Mouse (Mus musculus) E14TG2a.4 (cell line): ENCODE measurements around the gene Vps13d.

Experiments used
- H3K27me3 ChIP-seq: 2 replicates; pipeline ENCODE4 v1.6.1; 2014; ENCODE audit warnings: low read length, control low read depth; ENCODE audit not compliant: insufficient read depth
- H3K36me3 ChIP-seq: 2 replicates; pipeline ENCODE4 v1.6.1; 2014; ENCODE audit warnings: low read length, control low read depth; ENCODE audit not compliant: insufficient read depth
- H3K4me1 ChIP-seq: replicated peaks from 2 replicates; pipeline ENCODE4 v1.6.1; 2014; ENCODE audit warnings: low read depth, low read length, control low read depth
- H3K4me3 ChIP-seq: replicated peaks from 2 replicates; pipeline ENCODE4 v1.5.1; 2014; ENCODE audit warnings: mild to moderate bottlenecking, low read length
- H3K9me3 ChIP-seq: 2 replicates; pipeline ENCODE4 v1.6.1; 2014; ENCODE audit warnings: low read length, control low read depth
- CTCF ChIP-seq: conservative IDR thresholded peaks from 2 replicates; pipeline ENCODE4 v1.5.1; 2014; ENCODE audit warnings: low read length
- NANOG ChIP-seq: IDR thresholded peaks from 2 replicates; pipeline ENCODE4 v1.6.1; 2014; ENCODE audit warnings: borderline replicate concordance, low read length, mixed read lengths
- POU5F1 ChIP-seq: IDR thresholded peaks from 2 replicates; pipeline ENCODE4 v1.6.1; 2014; ENCODE audit warnings: low read length, borderline replicate concordance

The Vps13d gene

DNA sequence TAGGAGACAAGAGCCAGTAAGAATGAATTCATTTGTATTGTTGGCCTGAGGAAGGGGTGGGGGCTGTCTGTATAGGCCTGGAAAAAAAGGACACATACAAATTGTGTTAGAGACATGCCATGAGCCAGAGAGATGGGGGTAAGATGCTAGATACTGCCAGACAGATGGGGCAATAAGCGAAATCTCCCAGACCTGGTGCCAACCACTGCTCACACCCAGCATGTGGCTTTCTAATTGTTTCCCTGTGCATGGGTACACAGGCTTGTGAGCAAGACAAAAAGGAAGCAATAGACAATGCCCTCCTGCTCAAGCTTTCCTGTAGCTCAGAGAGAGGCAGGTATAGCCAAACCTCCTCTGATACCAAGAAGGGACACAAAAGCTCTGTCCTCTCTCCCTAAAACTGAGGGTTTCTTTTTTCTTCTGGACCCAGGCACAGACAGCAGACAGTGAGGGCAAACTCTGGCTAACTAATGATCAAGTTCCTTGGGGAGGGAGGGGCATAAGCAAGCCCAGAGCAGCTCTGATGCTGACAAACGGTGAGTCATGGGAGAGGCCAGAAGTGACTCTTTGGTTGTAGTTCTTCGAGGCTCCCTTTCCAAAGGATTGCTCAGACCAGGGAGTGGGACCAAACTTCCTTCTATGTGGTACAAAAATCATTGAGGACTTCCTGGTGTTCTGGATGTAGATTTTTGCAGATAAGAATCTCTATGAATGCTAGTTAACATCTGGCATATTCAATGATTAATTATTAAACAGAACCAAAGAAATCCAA, 196.7 kb downstream of the Vps13d start:
- H3K27me3 ChIP-seq: no peaks in the 10 kb centered on the region
- H3K4me3 ChIP-seq: no peak overlapping the region
- TF ChIP-seq NANOG (no peak), CTCF (no peak), POU5F1 (no peak)
- H3K9me3 ChIP-seq: no peaks in the 10 kb centered on the region
- H3K36me3 ChIP-seq: 0 out of 2 replicates have a peak, but pooled peaks cover 3% of the 10 kb centered on the region
- peaks cover 64% of the 10 kb centered on the region for H3K4me1 ChIP-seq

DNA sequence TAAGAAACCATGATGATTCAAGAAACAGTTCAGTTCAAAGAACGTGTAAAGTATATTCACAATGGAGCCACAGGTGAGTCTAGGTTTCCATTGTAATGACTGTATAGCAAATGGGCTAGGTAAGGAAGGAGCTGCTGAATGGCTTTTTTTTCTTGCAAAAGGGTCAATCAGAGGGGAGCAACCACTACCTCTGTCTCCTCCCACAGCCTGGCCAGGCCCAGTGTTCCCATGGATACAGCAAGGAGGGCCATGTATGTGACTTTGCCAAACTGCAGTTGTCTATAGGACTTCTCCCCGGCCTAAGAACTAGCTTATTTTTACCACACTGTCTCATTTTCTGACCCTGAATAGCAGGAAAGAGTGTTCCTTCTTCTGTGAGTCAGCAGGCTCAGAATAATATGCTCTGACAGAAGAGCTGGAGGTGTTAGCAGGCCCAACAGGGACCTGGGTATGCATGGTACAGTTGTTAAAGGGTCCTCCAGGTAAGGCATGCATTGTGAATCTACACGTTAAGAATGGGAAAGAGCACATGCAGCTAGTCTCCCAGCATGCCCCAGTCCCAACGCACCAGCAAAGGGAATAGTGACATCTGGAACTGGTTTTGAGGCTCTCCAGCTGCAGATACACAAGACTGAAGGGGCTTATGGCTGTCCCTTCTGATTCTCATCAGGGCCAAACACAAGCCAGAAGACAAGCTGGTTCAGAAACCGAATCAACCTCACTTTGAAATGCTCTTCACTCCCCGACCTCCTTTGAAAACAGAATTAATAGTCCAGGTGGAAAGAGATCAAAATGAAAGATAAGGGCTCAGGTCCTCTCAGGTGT, 197.6 kb downstream of the Vps13d start:
- no peaks in the 10 kb centered on the region for H3K27me3 ChIP-seq
- TF ChIP-seq NANOG (no peak), CTCF (no peak), POU5F1 (no peak)
- no peak overlapping the region for H3K4me3 ChIP-seq
- H3K36me3 ChIP-seq: 0 out of 2 replicates have a peak, but pooled peaks cover 3% of the 10 kb centered on the region
- no peaks in the 10 kb centered on the region for H3K9me3 ChIP-seq
- peaks cover 73% of the 10 kb centered on the region for H3K4me1 ChIP-seq

DNA sequence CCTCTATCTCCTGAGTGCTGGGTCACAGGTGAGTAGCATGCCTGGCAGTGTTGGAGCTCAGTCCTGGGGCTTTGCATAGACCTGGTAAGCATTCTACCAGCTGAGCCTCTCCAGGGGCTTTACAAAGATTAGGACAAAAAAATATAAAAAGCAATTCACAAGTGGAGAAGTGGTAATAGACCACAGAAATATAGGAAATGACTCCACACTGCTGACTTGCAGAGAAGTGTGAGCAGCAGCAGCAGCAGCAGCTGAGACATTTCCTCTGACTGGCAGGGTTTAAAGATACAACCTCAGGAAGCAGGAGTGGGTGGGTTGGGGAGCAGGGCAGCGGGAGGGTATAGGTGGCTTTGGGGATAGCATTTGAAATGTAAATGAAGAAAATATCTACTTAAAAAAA, 199.0 kb downstream of the Vps13d start:
- TF ChIP-seq POU5F1 (no peak), CTCF (no peak), NANOG (no peak)
- H3K27me3 ChIP-seq: no peaks in the 10 kb centered on the region
- peaks cover 76% of the 10 kb centered on the region for H3K4me1 ChIP-seq
- H3K9me3 ChIP-seq: no peaks in the 10 kb centered on the region
- H3K4me3 ChIP-seq: no peak overlapping the region
- 0 out of 2 replicates have a peak, but pooled peaks cover 3% of the 10 kb centered on the region for H3K36me3 ChIP-seq

DNA sequence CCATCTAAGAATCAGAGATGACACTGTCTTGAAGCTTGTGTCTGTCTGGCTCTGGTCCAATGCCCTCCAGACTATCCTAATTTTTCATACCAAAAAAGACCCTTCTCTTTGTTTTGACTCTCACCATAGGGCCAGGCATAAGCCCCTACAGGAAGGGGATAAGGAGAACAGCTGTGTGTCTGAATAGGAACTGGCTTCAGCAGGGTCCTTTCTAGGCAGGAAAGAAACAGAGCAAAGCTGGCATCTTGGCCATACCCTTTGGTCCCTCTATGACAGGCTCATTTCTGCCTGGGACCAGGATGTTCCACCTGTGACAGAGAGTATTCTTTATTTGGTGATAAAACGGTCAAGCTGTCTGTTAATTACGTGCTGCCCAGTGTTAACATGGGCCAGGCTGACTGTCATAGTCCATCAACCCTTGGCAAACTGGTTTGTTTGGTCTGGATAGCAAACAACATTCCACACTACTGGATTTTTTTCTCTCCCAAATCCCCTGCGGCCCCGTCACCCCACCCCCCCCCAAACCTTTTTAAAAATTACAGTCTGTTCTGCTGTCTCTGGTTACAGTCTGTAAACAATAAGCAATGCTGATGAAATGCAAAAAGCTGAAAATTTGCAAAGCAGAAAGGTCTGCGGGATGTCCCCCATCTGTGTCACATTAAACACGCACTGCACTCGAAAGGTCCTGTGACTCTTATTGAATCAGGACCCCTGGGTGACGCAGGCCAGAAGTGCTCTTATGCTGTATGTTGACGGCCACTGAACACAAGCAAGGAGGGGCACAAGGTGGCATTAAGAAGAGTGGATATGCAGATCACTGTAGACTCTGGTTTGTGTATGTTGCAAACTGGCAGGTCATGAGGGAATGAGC, 201.5 kb downstream of the Vps13d start:
- TF ChIP-seq POU5F1: no peak
- TF ChIP-seq NANOG: no peak
- TF ChIP-seq CTCF: no peak
- no peaks in the 10 kb centered on the region for H3K36me3 ChIP-seq

DNA sequence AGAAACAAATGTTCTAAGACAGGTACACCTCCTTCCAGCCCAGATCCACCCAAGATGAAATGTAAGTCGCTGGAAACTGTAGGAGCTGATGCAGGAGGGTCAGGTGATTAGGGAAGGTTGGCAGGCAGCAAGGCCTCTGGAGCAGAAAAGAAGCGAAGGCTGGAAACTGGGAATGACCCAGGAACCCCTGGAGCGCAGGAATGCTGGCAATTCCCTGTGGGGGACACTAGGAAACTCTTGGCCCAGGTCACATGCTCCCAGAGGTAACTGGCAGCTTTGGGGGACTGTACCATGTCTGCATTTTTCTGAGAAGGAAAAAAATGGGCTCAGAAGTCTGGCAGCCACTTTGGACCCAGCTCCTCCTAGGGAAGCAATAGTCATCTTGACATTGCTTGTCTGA, 202.4 kb downstream of the Vps13d start:
- H3K4me1 ChIP-seq: peaks cover 44% of the 10 kb centered on the region
- H3K9me3 ChIP-seq: no peaks in the 10 kb centered on the region
- H3K27me3 ChIP-seq: no peaks in the 10 kb centered on the region
- no peak for TF ChIP-seq CTCF
- no peak for TF ChIP-seq POU5F1
- TF ChIP-seq NANOG: no peak
- H3K4me3 ChIP-seq: no peak overlapping the region
- H3K36me3 ChIP-seq: no peaks in the 10 kb centered on the region

More for the DNA sequence above, 201.5 kb downstream of the Vps13d start:
- Histone ChIP-seq H3K4me1 (peaks cover 53% of the 10 kb centered on the region), H3K4me3 (no peak overlapping the region), H3K9me3 (no peaks in the 10 kb centered on the region), H3K27me3 (no peaks in the 10 kb centered on the region)

GRCm38 (mm10) chr4:144988443-144989206, 206.2 kb downstream of the Vps13d start:
- TF ChIP-seq POU5F1 (no peak), CTCF (no peak), NANOG (no peak)
- no peaks in the 10 kb centered on the region for H3K9me3 ChIP-seq

DNA sequence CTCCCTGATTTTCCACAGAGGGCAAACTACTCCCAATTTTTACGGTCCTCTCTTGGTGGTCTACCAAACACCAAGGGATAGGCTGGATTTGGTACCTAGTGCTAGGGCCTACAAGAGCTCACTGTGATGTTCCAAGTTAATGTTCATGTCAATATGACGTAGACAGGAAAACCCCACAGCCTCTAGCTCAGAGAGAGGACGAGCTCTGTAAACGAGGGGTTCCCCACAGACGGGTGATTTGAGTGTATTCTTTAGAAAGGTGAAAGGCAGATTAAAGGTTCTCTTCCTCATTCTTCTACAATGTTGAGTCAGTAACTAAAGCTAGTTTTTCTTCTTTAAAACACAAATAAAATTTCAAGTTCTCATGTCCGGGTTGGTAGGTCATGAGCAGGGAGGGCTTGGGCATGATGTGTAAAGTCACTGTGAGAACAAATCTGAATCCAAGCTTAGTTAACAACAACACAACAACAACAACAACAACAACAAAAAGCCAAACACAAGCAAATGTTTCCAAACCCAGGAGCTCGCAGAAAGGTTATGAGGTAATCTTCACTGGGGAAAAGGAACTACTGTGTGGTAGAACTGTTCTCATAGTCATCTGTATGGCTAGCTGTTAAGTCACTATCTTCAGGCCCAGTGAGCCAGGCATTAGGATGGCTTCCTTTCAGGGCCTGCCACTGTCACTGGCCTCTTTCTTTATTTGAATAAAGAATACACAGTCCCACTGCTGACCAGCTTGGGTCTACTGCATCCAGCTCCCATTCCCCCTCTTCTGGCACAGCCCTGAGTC, 208.6 kb downstream of the Vps13d start:
- no peak overlapping the region for H3K4me3 ChIP-seq
- peaks cover 2% of the 10 kb centered on the region for H3K4me1 ChIP-seq
- H3K9me3 ChIP-seq: no peaks in the 10 kb centered on the region
- no peak for TF ChIP-seq NANOG
- TF ChIP-seq CTCF: no peak
- no peak for TF ChIP-seq POU5F1
- H3K36me3 ChIP-seq: peaks cover 10% of the 10 kb centered on the region
- no peaks in the 10 kb centered on the region for H3K27me3 ChIP-seq

More at GRCm38 (mm10) chr4:144988443-144989206, 206.2 kb downstream of the Vps13d start:
- Histone ChIP-seq H3K27me3 (no peaks in the 10 kb centered on the region), H3K4me3 (no peak overlapping the region), H3K36me3 (0 out of 2 replicates have a peak, but pooled peaks cover 1% of the 10 kb centered on the region), H3K4me1 (peaks cover 16% of the 10 kb centered on the region)
